Mouse (Mus musculus): ENCODE measurements around the gene Twist1.

The Twist1 gene

GRCm38 (mm10) chr12:33966490-33967415 is 9.3 kb downstream of the Twist1 start:
- DNase-seq (ENCODE audit: low spot score) = no peak

DNA sequence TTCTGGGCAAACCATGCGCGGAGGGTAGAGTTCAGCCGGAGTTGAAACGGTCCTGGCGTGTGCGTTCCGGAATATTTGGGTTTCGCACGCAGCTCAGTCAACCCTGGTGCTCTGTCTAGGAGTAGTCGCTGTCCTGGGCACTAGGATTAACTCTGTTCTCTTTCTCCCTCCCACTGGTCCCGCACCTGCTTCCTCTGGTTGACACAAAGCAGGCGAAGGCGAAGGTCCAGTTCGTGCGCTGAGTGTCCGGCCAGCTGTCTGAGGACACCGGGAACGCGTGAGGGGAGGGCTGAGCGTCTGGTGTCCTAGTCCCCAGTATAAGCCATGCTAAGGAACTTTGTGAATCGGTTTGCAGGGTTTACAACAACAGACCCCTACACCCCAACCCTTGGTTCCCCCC is 10.0 kb downstream of the Twist1 start:
- no peak for DNase-seq (ENCODE audit: low spot score)

DNA sequence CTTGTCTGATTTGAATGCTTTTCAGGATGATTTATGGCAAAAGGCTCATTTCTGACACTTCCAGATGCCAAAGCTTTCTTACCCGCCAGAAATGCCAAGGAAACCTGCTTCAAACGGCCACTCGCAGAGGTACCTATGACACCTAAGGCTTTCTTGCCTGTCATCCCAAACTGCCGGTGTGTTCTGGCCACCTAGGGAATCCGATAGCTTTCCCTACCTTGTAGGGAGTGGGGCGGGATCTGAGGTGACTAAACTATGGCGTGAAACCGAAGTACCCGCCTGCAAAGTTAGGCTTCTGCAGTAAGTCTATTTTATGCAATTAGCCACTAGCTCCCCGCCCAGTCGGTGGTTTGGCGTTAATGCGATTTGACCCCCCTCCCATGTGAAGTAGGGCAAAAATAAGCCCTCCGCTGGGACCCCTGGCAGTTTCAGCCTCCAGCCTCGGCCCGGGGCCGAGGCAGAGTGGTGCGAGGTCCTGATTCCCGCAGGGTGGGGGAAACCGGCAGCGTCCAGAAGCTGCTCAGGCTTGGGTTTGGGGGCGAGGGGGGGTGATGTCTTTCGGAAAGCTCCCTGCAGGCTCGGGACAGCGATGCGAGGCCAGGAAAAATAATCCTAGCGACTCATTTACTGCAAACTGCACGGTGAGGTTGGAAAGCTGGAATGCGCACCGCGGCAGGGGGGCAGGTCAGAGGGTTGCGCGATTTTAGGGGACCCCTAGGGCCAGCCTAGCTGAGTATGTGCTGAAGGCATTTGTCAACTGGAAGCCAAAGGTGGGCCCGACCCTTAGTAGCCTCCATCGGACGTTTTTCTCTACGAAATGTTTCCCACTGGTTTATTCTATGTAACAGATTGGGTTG is 10.8 kb downstream of the Twist1 start:
- no peak for DNase-seq (ENCODE audit: low spot score)

DNA sequence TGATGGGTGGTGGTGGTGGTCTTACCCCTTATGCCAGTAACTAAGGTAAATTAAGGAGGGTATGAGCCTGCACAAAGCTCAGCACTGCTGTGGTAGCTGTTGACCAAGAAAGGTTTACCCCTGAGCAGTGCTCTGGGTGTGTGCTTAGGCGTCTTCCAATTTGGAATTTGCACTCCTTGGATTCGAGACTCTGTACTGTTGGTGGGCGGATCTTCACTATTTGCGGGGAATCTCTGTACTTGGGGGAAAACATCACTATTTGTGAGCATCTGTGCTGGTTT is 11.4 kb downstream of the Twist1 start:
- no peak for DNase-seq (ENCODE audit: low spot score)

GRCm38 (mm10) chr12:33980159-33980558 is 22.7 kb downstream of the Twist1 start:
- DNase-seq (ENCODE audit: low spot score) = no peak

GRCm38 (mm10) chr12:33981433-33981832 is 24.0 kb downstream of the Twist1 start:
- DNase-seq (ENCODE audit: low spot score) = no peak

- no peak for DNase-seq (ENCODE audit: low spot score)
These were observed 35.7 kb downstream of the Twist1 start for GRCm38 (mm10) chr12:33993127-33993526.

All from layer of hippocampus, adult 11-12 months (tissue).